Mouse (Mus musculus) urinary bladder, adult 2 months (tissue): ENCODE data around the gene Tmem19. TPM values are rescaled to one million over a fixed set of nuclear protein-coding genes. Genes with fewer than 3 reads are reported as not detected.

Source experiments
- DNase-seq: peaks from one replicate; pipeline ENCODE4 v3.0.0; 2022; ENCODE audit warnings: low spot score
- polyA plus RNA-seq: library from polyadenylated mRNA; depleted of rRNA; stranded (reverse); fragments of >200 nt; gene quantifications from 2 replicates; pipeline ENCODE4 v1.2.3, GENCODE M21; 2012; rRNA removed

The Tmem19 gene
- polyA plus RNA-seq, 1 experiment, result 19.4 TPM

- DNase-seq, result no peak
Observed at GRCm38 (mm10) chr10:115311263-115311965, 50.9 kb downstream of the Tmem19 start.

GRCm38 (mm10) chr10:115309191-115309590 lies 53.1 kb downstream of the Tmem19 start:
- no peak for DNase-seq

- DNase-seq, result no peak
Observed at GRCm38 (mm10) chr10:115307331-115307875, 54.9 kb downstream of the Tmem19 start.

GRCm38 (mm10) chr10:115298683-115299082 lies 63.6 kb downstream of the Tmem19 start:
- no peak for DNase-seq

- no peak for DNase-seq
Observed at GRCm38 (mm10) chr10:115297582-115297981, 64.7 kb downstream of the Tmem19 start.

GRCm38 (mm10) chr10:115296401-115296935 lies 65.8 kb downstream of the Tmem19 start:
- DNase-seq, result no peak

GRCm38 (mm10) chr10:115295162-115295561 lies 67.1 kb downstream of the Tmem19 start:
- no peak for DNase-seq

- DNase-seq, result no peak
Observed at GRCm38 (mm10) chr10:115294715-115295114, 67.6 kb downstream of the Tmem19 start.

GRCm38 (mm10) chr10:115293946-115294345 lies 68.4 kb downstream of the Tmem19 start:
- DNase-seq, result no peak

GRCm38 (mm10) chr10:115290671-115291070 lies 71.6 kb downstream of the Tmem19 start:
- no peak for DNase-seq

Other genes starting within 250 kb of the Tmem19 start
- gene Tph2, start 177.5 kb downstream of the Tmem19 start, polyA plus RNA-seq, result not detected in 2 replicates
- gene Tbc1d15, start 111.0 kb downstream of the Tmem19 start, polyA plus RNA-seq, result 44.6 and 52.0 TPM in 2 replicates
- 36.2 and 39.5 TPM in 2 replicates for gene Rab21, start 46.9 kb downstream of the Tmem19 start, polyA plus RNA-seq
- gene Thap2, start 21.9 kb upstream of the Tmem19 start, polyA plus RNA-seq, result 9.9 and 11.1 TPM in 2 replicates
- gene Zfc3h1, start 22.5 kb upstream of the Tmem19 start, polyA plus RNA-seq, result 82.9 and 116 TPM in 2 replicates
- gene A930009A15Rik, start 207.5 kb upstream of the Tmem19 start, polyA plus RNA-seq, result not detected in 2 replicates
- gene Lgr5, start 225.3 kb upstream of the Tmem19 start, polyA plus RNA-seq, result 3.1 and 3.5 TPM in 2 replicates